Mouse (Mus musculus): ENCODE results near the gene Wars2. TPM values are rescaled to one million over a fixed set of nuclear protein-coding genes. Genes with fewer than 3 reads are reported as not detected.
A peak's percentile ranks its signal among the peaks of the same experiment; 100 is the strongest.

Wars2 gene
- total RNA-seq, 2 experiments from 2014 or later, result 7.8 to 7.9 TPM

DNA sequence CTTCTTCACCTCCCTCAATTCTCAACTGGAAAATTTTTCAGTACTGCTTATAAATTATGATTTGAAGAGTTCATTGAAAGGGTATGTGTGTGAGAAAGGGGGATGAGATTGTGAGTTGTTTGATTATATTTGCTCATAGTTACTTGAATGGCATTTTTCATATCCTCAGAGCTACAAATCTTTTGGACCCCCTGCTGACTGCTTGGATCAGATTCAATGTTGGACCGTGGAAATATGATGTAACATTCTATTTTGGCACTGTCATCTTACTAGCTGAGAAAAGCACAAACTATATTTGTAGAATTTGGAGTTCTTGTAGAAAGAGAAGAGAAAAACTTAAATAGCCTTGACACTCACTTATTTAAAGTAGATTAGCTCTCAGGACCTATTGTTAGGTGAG is 43.5 kb downstream of the Wars2 start:
- DNase-seq (ENCODE audit: low spot score in 2 of 2), result no peak

DNA sequence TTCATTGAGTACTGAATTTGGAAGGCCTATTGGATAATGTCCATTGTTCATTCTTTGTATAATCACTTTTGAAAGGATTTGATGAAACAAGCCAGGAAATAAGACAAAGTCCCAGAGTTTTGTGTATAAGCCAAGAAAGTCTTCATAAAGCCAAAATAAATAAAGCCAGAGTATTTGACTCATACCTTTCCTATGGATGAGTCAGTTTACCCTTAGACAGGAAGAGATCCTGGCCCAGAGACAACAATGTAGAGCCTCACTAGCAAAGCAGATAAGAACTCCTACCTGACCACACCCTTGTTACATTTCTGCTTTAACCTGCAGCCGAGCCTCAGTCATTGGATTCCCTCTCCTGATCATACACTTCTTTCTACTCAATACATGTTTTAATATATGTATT is 47.2 kb downstream of the Wars2 start:
- no peak for DNase-seq (ENCODE audit: low spot score in 2 of 2)

DNA sequence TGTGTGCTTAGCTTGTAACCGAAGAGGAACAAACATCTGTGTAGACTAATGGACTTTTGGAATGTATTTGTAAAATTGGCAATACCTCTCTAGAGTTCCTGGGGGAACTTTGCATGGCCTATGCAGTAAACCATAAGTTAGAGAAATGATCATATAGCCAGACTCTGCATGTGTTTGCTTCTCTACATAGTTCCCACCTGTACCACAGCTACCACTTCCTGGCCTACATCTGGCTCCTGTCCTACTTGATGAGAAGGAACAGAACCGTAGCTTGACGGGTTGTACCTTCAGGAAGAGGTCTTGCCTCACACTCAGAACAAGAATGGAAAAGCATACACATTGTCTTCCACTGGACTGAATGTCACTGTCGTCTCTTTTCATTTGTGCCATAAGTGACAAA is 52.7 kb downstream of the Wars2 start:
- DNase-seq (ENCODE audit: low spot score in 2 of 2), result no peak

DNA sequence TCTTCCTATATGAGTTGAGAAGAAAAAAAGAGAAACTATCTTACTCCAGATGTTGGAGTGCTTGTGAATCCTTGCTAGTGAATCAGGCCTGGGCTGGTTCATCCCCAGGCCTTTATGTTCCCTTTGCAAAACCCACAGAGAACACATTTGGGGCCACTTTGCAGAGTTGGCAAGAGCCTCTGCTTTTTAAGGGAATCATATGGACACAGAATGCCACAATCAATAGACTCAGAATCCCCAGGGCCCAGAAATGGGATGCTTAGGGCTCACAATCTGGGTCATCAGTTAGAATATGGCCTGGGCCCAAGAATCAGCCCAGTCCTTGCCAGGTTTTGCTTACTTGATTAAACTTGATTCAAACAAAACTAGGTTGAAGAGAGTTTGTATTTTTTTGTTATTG is 62.5 kb downstream of the Wars2 start:
- no peak for DNase-seq (ENCODE audit: low spot score in 2 of 2)

DNA sequence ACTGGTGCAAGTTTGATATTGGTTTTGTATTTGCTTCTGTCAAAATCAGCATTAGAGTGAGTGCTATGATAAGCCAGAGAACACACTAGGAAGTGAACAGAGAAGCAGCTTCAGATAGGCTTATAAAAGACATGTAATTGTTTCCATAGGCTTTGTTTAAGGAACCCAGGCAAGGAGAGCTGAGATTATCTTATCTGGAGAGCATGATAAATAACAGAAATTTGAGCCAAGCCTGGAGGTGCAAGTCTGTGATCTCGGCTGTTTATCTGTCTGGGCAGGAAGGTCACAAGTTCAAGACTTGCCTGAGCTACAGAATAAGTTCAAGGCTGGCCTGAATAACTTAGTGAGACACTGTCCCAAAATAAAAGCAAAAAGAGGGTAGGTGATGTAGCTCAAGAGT is 67.5 kb downstream of the Wars2 start:
- DNase-seq (ENCODE audit: low spot score in 2 of 2), result no peak

DNA sequence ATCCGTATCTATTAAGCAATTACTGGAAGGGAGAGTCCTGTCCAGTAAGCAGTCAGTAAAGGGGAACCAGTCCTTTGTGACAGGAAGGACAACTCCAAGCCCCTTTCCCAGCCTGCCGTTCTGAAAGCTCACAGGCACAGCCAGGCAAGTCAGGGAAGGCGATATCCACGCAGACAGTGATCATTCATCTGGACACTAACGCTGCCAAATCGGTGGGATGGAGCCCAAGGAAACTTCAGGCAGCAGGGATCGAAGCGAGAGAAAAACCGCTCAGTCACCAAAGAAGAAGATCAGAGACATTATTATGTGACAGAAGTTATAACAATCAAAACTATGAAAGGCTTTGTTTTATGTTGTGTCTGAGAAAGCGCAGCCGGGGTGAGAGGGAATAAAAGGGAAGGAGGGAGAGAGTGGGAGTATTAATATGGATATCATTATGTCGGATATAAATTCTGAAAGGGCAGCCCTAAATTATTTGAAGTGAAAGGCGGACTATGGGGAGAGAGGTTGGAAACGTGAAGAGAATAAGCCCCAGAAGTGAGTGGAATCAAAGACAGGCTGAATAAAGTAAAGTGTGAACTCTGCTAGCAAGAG is 70.3 kb downstream of the Wars2 start:
- no peak for DNase-seq (ENCODE audit: low spot score in 2 of 2)

DNA sequence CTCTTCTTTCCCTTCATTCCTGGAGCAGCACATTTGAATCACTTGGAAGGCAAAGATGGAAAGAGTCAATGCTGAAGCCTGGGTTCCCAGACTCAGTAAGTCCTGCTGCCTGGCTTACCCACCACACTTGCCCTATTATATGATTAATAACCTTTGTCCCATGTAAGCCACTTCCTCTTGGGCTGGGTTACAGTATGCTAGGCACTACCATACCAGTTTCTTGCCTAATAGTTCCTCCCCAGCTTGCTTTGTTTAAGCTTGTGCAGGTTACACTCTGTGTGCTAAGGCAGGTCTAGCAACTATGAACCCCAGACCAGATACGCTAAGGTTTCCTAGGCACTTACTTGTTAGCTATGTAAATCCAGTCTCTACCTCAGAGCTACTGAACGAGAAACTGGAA is 86.9 kb downstream of the Wars2 start:
- no peak for DNase-seq (ENCODE audit: low spot score in 2 of 2)

DNA sequence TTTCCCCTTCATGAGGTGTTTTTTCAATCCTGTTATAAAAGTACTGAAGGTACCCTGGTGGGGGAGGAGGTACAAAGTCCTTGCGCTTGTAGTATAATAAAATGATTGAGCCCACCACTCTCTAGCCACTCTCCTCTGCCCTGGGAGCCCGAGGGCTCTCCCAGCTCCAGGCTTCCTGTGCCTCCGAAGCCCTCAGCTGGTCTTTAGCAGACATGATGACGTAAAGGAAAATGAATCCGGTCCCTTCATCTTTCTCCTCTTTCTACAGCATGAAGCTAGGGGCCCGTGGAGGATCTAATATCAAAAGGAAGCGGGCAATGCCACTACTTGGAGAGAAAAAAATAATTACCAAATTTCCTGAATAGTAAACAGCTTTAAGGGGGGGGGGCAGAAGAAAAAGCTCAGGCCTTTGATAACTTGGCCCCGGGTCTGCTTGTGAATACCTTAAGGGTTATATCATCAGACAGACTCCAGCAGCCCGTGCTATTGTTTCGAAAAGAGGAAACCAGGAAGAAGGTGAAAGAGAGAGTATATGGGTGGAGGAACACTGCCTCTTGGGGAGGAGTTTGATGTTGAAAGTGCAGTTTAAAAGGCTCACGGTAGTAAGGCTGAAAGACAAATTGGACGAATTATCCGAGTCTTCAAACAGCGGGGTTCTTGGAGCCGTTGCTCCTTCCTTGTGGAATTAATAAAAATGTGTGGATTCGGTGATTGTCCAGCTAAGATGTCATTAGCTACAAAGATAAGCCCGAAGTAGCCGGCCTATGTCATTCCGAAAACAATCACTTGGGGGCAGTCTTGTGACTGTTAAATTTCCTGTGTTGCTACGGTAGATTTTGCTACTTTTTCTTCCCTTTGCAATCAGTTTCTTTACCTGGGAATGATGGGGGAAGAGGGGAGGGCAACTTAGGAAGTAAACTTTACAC is 92.8 kb downstream of the Wars2 start:
- peak; percentile 58 to 71 for DNase-seq (ENCODE audit: low spot score in 2 of 2)

DNA sequence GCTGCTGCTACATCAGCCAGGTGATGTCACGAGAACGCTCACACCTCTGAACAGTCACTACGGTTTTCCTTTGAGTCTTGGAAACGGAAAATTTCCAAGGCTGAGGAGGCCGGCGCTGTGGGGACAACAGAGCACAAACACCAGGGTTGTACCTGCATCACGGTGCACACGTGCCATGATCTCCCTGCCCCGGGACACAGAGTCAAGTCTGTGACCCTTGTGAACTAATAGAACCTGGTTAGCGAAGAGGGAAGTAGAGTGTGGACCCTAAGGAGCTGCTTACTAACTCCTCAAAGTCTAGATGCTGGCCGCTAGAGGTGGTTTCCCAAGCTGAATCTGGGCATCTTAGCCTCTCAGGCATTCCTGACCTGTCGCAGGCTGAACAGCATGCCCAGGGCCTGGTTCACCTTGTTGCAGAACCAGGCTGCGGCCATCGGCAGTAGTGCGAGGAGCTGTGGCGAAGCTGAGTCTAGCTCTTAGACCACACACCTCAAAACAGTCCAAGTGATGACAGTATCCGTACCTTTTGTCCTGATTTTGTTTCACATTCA is 93.5 kb downstream of the Wars2 start:
- no peak for DNase-seq (ENCODE audit: low spot score in 2 of 2)

DNA sequence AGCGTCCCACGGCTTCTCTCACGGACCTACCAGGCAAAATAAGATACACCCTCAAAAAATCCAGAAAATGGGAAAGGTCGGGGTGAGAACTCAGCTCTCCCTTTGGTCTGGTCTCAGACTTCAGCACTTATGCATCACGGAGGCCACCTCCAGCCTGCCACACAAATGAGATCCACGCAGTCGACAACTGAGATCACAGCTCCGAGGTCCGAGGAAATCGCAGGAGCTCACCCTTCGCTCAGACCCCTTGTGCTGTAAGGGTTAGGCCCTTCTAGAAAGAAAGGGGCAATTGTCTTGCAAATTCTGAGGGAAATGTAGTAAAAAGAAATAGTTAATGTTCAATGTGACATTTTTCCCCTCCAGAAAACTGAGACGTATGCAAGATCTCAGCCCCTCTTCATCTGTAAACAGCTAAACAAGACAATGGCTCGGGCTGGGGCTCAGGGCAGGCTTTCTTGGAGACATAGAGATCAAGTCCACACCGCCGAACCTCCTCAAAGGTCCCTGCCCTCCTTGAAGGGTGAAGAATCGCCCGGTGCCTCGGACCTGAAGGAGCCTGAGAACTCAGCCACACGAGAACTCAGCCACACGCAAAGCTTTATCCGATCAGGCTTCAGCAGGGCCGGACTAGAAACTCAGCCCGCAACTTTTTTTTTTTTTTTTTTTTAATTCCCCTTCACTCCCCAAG is 94.4 kb downstream of the Wars2 start:
- DNase-seq (ENCODE audit: low spot score in 2 of 2), result no peak

DNA sequence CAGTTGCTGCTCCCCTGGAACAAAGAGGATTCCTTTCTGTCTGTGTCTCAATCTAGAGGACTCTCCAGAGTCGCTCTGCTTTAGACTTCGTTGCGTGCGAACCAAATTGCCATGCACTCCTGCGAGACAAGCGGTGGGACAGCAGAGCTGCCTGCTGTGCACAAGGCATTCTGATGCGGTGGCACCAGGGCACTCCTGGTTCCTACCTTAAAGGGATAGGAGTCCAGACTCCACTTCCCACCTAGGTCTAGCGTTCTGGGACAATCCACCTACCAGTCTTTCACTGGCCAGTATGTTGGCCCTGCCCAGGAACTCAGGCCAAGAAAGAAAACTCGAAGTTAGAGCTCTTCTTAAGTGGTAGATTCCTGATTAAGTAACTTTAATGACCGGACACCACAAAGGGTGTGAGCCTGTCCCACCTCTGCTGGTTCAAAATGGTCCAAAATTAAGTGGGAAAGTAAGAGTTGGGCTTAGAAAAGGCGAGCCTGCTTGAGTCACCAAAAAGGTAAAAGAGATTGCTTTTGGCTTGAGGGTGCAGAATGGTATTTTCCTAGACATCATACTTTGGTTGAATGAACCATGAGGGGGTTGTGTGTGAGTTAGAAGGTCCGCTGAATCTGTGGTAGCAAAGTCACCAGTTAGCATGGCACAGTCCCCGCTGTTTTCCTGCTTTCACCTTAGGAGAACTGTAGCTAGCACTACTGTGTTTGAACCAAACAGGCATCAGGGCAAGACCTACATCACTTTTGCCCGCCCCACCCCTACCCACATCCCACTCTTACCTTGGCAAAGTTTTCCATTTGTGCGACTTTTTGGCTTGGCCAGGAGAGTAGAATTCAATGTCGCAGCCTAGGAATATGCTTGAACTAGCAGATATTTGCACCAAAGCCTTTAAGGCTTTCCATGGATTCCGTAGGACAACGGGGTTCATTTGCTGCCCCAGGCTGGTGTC is 95.2 kb downstream of the Wars2 start:
- no peak for DNase-seq (ENCODE audit: low spot score in 2 of 2)

DNA sequence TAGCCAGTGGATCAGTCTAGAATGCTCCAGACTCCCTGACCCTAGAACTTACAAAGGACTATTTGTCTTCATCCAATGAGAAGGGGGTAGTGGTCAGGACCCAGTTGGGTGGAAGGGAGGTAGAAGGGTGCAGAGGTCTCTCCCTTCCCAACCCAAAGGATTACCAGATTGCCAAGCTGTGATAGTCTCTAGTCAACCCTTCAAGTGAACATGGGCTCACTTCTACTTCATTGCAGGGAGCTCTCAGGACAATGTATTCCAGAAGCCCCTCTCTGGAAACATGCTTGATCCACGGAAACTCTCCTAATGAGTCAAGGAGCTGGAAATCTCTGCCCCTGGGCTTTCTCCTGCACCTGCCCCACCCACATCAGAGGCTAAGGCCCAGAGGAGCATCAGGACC is 97.8 kb downstream of the Wars2 start:
- no peak for DNase-seq (ENCODE audit: low spot score in 2 of 2)

DNA sequence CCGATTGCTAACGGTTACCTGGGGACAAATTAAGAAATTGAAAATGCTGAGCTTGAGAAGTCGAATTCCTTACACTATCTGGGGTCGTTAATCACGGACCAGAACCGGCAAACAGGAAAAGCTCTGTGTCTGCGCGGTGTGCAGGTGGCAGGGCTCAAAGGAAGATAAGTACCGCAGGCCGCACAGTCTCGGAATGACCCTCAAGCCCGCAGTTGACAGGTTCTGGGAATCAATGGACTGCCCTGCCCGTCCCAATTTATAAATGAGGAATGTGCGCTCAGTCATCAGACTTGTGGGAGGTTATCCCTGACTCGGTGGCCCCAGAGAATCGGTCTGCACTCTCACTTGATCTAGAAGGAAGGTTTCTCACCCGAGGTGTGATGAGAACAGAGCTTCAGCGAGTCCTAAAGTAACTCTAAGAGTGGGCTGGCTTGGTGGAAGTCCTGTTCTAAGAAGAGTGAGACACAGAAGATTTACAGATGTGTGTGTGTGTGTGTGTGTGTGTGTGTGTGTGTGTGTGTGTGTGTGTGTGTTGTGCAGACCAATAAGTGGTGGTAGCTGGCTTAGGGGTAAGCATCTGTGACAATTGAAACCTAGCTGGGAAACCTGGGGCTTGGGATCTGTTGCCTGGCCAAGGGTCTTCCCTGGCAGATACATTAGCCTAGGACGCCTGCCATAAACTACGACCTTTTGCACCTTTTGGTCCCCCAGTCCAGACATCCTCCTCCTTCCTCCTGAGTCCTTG is 98.6 kb downstream of the Wars2 start:
- DNase-seq (ENCODE audit: low spot score in 2 of 2), result no peak

DNA sequence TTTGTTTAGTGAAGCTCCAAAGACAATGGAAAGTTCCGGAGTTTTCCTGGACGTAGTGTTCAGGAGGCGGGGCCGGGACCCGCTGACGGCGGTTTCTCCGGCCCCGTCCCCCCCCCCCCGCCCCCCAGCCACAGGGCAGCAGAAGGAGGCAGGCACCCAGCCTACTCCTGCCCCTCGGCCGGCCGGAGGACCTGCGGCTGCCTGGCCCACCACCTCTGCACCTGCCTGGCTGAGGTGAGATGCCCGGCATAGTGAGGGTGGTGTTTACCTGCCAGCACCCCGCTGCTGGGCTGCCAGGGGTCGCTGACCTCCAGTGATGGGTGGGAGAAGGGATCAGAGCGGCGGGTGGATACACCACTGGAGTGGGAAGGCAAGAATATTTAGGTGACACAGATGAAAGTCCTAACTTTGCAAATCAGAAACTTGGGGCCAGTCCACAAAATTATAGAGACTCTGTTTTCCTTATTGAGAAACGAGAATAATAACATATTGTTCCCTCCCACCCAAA is 99.4 kb downstream of the Wars2 start, which contains the start of gene Tbx15:
TSS of gene Tbx15 (plus strand) at position 169 of the 508 bp plus-strand sequence.
- DNase-seq (ENCODE audit: low spot score in 2 of 2), result no peak

DNA sequence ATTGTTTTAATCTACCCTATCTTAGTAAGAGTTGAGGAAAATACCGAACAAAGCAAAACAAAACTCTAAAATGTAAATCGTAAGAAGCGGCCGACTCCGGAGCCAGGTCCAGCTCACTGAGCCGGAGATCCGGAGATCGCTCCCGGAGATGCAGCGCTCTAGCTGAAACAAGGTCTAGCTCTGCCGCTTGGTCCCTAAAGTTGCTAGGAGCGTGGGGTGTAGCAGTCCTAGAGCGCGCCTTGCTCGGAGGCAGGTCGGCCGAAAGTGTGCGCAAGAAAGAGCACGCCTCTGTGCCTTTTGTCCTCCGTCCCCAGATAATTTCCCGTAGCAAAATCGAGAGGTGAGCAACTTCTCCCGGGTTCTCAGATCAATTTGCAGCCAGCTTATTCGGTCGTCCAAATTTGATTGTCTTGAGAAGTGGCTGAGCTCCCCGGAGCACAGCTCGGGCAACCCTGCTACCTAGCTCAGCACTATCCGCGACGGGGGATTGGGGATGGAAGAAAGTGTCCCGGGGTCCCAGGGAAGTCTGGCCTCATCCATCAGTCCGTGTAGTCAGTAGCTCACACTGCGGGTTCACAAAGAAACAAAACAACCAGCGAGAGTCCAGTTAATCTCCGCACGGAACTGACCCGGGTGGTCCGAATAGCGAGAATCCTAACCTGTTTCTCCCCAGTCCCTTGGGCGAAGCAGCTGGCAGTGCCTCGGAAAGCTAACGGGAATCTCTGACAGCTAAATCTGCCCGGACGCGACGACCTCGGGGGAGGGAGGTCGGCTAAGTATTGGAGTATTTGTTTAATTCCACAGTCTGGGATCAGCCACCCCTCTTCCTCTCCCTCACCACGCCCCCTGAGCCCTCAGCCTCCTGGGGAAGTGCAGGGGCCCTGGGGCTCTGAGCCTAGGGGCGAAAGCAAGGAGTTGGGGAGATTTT is 100.2 kb downstream of the Wars2 start:
- no peak for DNase-seq (ENCODE audit: low spot score in 2 of 2)

DNA sequence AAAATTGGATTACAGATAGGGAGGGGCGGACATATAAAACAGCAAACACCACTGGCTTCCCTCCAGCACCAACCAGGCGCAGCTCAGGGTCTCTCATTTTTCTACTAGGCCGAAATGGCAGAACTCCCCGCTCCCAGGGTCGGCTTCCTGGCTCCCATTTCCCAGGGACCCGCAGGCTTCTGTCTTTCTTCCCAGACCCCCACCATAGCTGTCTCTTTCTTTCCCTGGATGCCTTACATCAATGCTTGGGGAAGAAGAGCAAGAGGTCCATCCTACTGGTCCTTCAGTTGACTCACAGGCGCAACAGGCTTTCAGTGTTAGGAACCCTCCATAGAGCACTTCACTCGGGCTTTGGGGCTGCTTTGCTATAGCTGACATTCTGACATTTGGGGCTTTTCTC is 101.6 kb downstream of the Wars2 start:
- no peak for DNase-seq (ENCODE audit: low spot score in 2 of 2)

DNA sequence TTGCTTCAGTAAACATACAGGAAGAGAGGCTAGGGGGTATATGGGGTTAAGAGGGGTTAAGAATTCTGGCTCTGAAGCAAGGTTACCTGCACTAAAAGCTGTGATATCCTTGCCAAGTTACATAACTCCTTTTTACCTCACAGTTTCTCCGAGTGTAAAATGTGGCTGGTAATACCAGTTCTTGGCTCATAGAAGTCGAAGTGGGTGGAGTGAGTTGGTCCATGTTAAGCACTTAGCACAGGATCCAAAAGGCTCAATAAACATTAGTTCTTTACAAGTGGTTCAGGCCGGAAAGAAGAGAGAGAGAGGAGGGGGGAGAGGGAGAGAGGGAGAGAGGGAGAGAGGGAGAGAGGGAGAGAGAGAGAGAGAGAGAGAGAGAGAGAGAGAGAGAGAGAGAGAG is 104.5 kb downstream of the Wars2 start:
- DNase-seq (ENCODE audit: low spot score in 2 of 2), result no peak

DNA sequence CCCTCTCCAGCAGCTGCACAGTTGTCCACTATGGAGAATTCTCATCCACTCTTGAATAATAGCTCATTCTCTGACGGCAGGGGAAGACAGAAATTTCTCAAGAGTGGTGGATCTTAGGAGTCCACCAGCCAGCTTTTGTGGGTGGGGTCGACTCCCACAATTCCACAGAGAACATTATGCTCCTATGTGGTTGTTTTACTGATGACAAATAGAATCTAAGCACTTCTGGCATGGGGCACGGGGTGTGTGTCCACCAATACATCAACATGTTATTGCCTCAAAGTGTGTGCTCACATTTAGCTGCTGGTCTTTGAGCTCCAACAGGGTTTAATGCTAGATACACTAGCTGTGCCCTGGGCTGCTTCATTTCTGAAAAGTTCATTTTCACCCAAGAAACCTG is 105.8 kb downstream of the Wars2 start:
- no peak for DNase-seq (ENCODE audit: low spot score in 2 of 2)

DNA sequence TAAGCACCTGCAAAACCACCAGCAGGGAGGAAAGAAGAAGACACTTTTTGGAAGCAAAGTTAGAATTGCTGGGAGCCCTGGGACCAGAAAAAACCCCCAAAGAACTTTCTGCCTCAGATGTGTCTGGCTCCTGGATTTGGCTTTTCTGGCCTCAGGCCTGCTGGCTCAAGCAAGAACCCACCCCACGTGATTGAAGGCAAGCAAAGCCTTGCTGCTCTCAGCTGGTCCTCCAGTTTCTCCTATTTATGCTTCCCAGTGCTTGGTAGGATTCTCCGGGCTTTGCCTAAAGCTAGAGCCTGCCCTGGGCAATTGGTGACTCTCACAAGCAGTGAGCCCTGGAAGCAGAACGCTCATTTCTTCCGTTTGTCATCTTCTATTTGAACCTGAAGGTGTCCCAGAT is 106.7 kb downstream of the Wars2 start:
- DNase-seq (ENCODE audit: low spot score in 2 of 2), result no peak
